Mouse (Mus musculus): Measurements from ENCODE around the gene Hoxb8. TPM values are rescaled to one million over a fixed set of nuclear protein-coding genes. Genes with fewer than 3 reads are reported as not detected.

The Hoxb8 gene
- polyA plus RNA-seq, 1 experiment from 2014 or later = 1.0 TPM

GRCm38 (mm10) chr11:96267021-96267920, 14.4 kb upstream of the Hoxb8 start:
- TF ChIP-seq CTCF (IDR thresholded peaks at IDR 0.05; ENCODE audit: low read depth) = no peak
- 25% methylated on average over 7 of the region's 7 CpGs for WGBS
- Histone ChIP-seq H3K27me3 (replicated peaks; ENCODE audit: control insufficient read depth, insufficient read depth, low read length) (peaks cover 99% of the 10 kb centered on the region), H3K9me3 (ENCODE audit: control insufficient read depth) (no peaks in the 10 kb centered on the region), H3K9ac (ENCODE audit: low read depth, low read length) (no peak overlapping the region), H3K27ac (ENCODE audit: low read depth, low read length) (no peak overlapping the region), H3K4me1 (replicated peaks; ENCODE audit: control insufficient read depth, insufficient read depth, low read length) (no peaks in the 10 kb centered on the region; the same call in 1 of the 2 replicates), H3K36me3 (ENCODE audit: control insufficient read depth, insufficient read depth) (no peaks in the 10 kb centered on the region), H3K4me2 (replicated peaks; ENCODE audit: low read depth) (no peak overlapping the region), H3K4me3 (ENCODE audit: low read depth, low read length) (no peak overlapping the region)
- no peak for ATAC-seq

- H3K4me3 ChIP-seq (ENCODE audit: low read depth, low read length) = no peak overlapping the region
- no peaks in the 10 kb centered on the region; the same call in 1 of the 2 replicates for H3K4me1 ChIP-seq (replicated peaks; ENCODE audit: control insufficient read depth, insufficient read depth, low read length)
- no peaks in the 10 kb centered on the region for H3K36me3 ChIP-seq (ENCODE audit: control insufficient read depth, insufficient read depth)
- H3K27me3 ChIP-seq (replicated peaks; ENCODE audit: control insufficient read depth, insufficient read depth, low read length) = peaks cover 99% of the 10 kb centered on the region
- 34% methylated on average over 1 of the region's 1 CpGs for WGBS
- no peak for ATAC-seq
- no peak overlapping the region for H3K9ac ChIP-seq (ENCODE audit: low read depth, low read length)
- no peaks in the 10 kb centered on the region for H3K9me3 ChIP-seq (ENCODE audit: control insufficient read depth)
- H3K27ac ChIP-seq (ENCODE audit: low read depth, low read length) = no peak overlapping the region
- no peak for TF ChIP-seq CTCF (IDR thresholded peaks at IDR 0.05; ENCODE audit: low read depth)
- H3K4me2 ChIP-seq (replicated peaks; ENCODE audit: low read depth) = no peak overlapping the region
These were observed 13.5 kb upstream of the Hoxb8 start for GRCm38 (mm10) chr11:96268031-96268745.

DNA sequence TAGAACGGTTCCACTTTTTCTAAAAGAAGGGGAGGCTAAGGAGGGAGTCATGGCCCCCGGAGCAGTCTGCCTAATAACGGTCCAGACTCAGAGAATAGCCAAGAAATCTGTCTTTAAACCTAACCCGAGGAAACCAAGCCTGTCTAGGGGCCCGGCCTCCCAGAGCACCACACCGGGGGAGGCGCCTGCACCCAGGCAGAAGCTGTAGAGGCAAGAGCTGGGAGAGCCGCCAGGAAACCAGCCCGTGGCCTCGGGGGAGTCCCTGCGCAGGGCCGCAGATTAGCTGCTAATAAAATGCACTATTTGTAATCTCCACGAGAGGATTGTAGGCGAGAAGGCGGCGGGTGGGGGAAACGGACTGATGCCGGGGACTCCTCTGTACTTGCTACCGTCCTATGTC, 11.8 kb upstream of the Hoxb8 start:
- peaks cover 99% of the 10 kb centered on the region for H3K27me3 ChIP-seq (replicated peaks; ENCODE audit: control insufficient read depth, insufficient read depth, low read length)
- no peak for ATAC-seq
- no peak overlapping the region; the same call in 1 of the 2 replicates for H3K4me3 ChIP-seq (ENCODE audit: low read depth, low read length)
- no peak overlapping the region for H3K27ac ChIP-seq (ENCODE audit: low read depth, low read length)
- no peaks in the 10 kb centered on the region for H3K9me3 ChIP-seq (ENCODE audit: control insufficient read depth)
- no peak overlapping the region for H3K9ac ChIP-seq (ENCODE audit: low read depth, low read length)
- 3% methylated on average over 19 of the region's 19 CpGs for WGBS
- TF ChIP-seq CTCF (IDR thresholded peaks at IDR 0.05; ENCODE audit: low read depth) = no peak
- H3K36me3 ChIP-seq (ENCODE audit: control insufficient read depth, insufficient read depth) = no peaks in the 10 kb centered on the region
- H3K4me2 ChIP-seq (replicated peaks; ENCODE audit: low read depth) = 0 out of 2 replicates have a peak overlapping the region, but pooled peaks have one; percentile 21
- no peaks in the 10 kb centered on the region; the same call in 1 of the 2 replicates for H3K4me1 ChIP-seq (replicated peaks; ENCODE audit: control insufficient read depth, insufficient read depth, low read length)

DNA sequence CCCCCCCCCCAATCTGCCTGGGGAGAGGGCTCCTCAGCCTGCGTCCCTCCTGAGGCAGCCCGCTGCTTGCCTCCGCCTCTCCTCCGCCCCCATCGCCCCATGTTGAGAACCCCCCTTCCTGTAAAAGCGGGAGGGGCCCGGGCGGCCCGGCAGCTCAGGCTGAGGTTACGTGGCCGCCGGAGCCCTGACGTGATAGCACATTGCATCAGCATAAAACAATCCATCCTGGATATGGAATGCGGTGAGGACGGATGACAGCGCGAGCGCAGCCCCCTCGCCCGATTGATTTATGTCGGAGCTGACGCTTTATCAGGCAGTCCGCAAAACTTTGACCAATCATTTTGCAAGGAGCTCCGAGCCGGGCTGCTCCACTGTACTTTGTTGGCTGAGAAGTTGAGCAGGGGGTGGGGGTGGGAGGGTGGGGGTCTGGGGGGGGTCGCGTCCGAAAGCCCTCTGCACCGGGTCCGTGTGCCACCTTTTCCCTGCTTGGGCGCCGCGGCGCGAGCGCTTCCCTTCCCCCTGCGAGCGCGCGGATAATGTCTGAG, 10.6 kb upstream of the Hoxb8 start, which contains the start of gene Hoxb9:
TSS of gene Hoxb9 (plus strand) at position 462 of the 545 bp plus-strand sequence.
- peak within 1 kb of the TSS; percentile 41 for H3K4me3 ChIP-seq (ENCODE audit: low read depth, low read length)
- TF ChIP-seq CTCF (IDR thresholded peaks at IDR 0.05; ENCODE audit: low read depth) = no peak
- no peaks in the 10 kb centered on the region for H3K36me3 ChIP-seq (ENCODE audit: control insufficient read depth, insufficient read depth)
- H3K4me1 ChIP-seq (replicated peaks; ENCODE audit: control insufficient read depth, insufficient read depth, low read length) = no peaks in the 10 kb centered on the region; the same call in 1 of the 2 replicates
- 0% methylated on average over 36 of the region's 40 CpGs for WGBS
- H3K9ac ChIP-seq (ENCODE audit: low read depth, low read length) = 0 out of 2 replicates have a peak within 1 kb of the TSS, but pooled peaks have one; percentile 22
- H3K9me3 ChIP-seq (ENCODE audit: control insufficient read depth) = no peaks in the 10 kb centered on the region
- H3K27ac ChIP-seq (ENCODE audit: low read depth, low read length) = peak within 1 kb of the TSS; percentile 62
- H3K27me3 ChIP-seq (replicated peaks; ENCODE audit: control insufficient read depth, insufficient read depth, low read length) = peaks cover 100% of the 10 kb centered on the region
- H3K4me2 ChIP-seq (replicated peaks; ENCODE audit: low read depth) = peak within 1 kb of the TSS; percentile 56
- 0 out of 2 replicates have a peak, but pooled peaks have one; percentile 10 for ATAC-seq

DNA sequence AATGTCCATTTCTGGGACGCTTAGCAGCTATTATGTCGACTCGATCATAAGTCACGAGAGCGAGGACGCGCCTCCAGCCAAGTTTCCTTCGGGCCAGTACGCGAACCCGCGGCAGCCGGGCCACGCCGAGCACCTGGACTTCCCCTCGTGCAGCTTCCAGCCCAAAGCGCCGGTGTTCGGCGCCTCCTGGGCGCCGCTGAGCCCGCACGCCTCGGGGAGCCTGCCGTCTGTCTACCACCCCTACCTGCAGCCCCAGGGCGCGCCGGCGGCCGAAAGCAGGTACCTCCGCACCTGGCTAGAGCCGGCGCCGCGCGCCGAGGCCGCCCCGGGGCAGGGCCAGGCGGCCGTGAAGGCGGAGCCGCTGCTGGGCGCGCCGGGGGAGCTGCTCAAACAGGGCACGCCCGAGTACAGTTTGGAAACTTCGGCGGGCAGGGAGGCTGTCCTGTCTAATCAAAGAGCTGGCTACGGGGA, 10.1 kb upstream of the Hoxb8 start:
- H3K4me3 ChIP-seq (ENCODE audit: low read depth, low read length) = peak overlapping the region; percentile 41
- under 1% methylated on average over 52 of the region's 52 CpGs for WGBS
- TF ChIP-seq CTCF (IDR thresholded peaks at IDR 0.05; ENCODE audit: low read depth) = no peak
- H3K4me2 ChIP-seq (replicated peaks; ENCODE audit: low read depth) = peak overlapping the region; percentile 56
- H3K27ac ChIP-seq (ENCODE audit: low read depth, low read length) = peak overlapping the region; percentile 62
- no peaks in the 10 kb centered on the region; the same call in 1 of the 2 replicates for H3K4me1 ChIP-seq (replicated peaks; ENCODE audit: control insufficient read depth, insufficient read depth, low read length)
- no peaks in the 10 kb centered on the region for H3K9me3 ChIP-seq (ENCODE audit: control insufficient read depth)
- 0 out of 2 replicates have a peak overlapping the region, but pooled peaks have one; percentile 17 for H3K9ac ChIP-seq (ENCODE audit: low read depth, low read length)
- H3K36me3 ChIP-seq (ENCODE audit: control insufficient read depth, insufficient read depth) = no peaks in the 10 kb centered on the region
- peak; percentile 66 for ATAC-seq
- peaks cover 100% of the 10 kb centered on the region for H3K27me3 ChIP-seq (replicated peaks; ENCODE audit: control insufficient read depth, insufficient read depth, low read length)

Data from intestine, postnatal 0 days (tissue).